Mouse (Mus musculus): ENCODE measurements around the gene Efhc1. TPM values are rescaled to one million over a fixed set of nuclear protein-coding genes. Genes with fewer than 3 reads are reported as not detected.

Efhc1 gene
- total and polyA plus RNA-seq, 3 experiments, result not detected

- DNase-seq (ENCODE audit: extremely low read depth), result no peak
- TF ChIP-seq MXI1 (IDR thresholded peaks at IDR 0.05; ENCODE audit: low read depth, low read length), result no peak
- no peak for TF ChIP-seq MEF2A (IDR thresholded peaks at IDR 0.05; ENCODE audit: borderline replicate concordance, low read depth, low read length)
- TF ChIP-seq JUN (IDR thresholded peaks at IDR 0.05; ENCODE audit: insufficient read depth, low read depth, low read length), result no peak
- peaks cover 0 to 26% of the 10 kb centered on the region in 2 experiments; a peak in 3 of 4 replicates for H3K4me1 ChIP-seq (ENCODE audit: control insufficient read depth in 1 of 2, insufficient read depth in 2 of 2)
- H3K79me2 ChIP-seq (replicated peaks; ENCODE audit: control insufficient read depth, extremely low read depth, insufficient read depth, poor library complexity, severe bottlenecking), result no peaks in the 10 kb centered on the region; the same call in 1 of the 2 replicates
- dilution Hi-C loops (cut with MboI; ENCODE audit: extremely low pct_ligation_motif_present, extremely low pct_unique_long_range_greater_than_20kb, low sequenced_read_pairs) (no loop called here), in situ Hi-C loops (cut with MboI; ENCODE audit: low pct_ligation_motif_present, low pct_unique_long_range_greater_than_20kb, low sequenced_read_pairs) (no loop called here)
- H3K9me3 ChIP-seq (replicated peaks; ENCODE audit: low read length), result no peaks in the 10 kb centered on the region
- H3K27me3 ChIP-seq (replicated peaks), result no peaks in the 10 kb centered on the region
- no peak overlapping the region for H3K4me3 ChIP-seq (replicated peaks in 1 of 3; ENCODE audit: low read depth in 2 of 3, low read length in 2 of 3, poor library complexity in 1 of 3)
- no peak overlapping the region for H3K4me2 ChIP-seq (ENCODE audit: insufficient read depth, low read depth, poor library complexity, severe bottlenecking)
- H3K36me3 ChIP-seq (replicated peaks in 1 of 2; ENCODE audit: control insufficient read depth in 1 of 2, insufficient read depth in 1 of 2, low read length in 1 of 2), result peaks cover 12 to 47% of the 10 kb centered on the region in 2 experiments
- no peak overlapping the region for H3K9ac ChIP-seq (ENCODE audit: insufficient read depth, low read depth)
- no peak overlapping the region for H3K27ac ChIP-seq (ENCODE audit: insufficient read depth, low read depth)
These were observed 45.3 kb downstream of the Efhc1 start for GRCm38 (mm10) chr1:20996603-20997327.

DNA sequence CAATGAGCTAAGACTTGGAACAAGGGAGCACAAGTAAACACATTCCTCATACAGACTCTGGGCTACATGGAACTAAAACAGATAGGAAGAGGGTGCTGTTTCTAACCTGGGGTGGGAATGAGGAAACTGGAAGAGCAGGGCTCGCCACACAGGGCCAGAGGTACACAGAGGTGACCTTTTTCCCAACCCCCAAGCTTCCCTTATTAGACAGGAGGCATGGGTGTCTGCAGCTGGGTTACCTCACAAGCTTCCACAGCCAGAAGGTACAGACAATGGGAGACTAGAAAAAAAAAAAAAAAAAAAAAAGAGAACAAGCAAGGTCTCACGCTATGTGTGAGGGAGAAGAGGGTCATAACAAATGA, 45.9 kb downstream of the Efhc1 start:
- Histone ChIP-seq H3K4me3 (replicated peaks in 1 of 3; ENCODE audit: low read depth in 2 of 3, low read length in 2 of 3, poor library complexity in 1 of 3) (no peak overlapping the region), H3K27me3 (replicated peaks) (no peaks in the 10 kb centered on the region), H3K9ac (ENCODE audit: insufficient read depth, low read depth) (no peak overlapping the region), H3K4me2 (ENCODE audit: insufficient read depth, low read depth, poor library complexity, severe bottlenecking) (no peak overlapping the region), H3K36me3 (replicated peaks in 1 of 2; ENCODE audit: control insufficient read depth in 1 of 2, insufficient read depth in 1 of 2, low read length in 1 of 2) (peaks cover 15 to 52% of the 10 kb centered on the region in 2 experiments), H3K9me3 (replicated peaks; ENCODE audit: low read length) (no peaks in the 10 kb centered on the region), H3K4me1 (ENCODE audit: control insufficient read depth in 1 of 2, insufficient read depth in 2 of 2) (peaks cover 0 to 26% of the 10 kb centered on the region in 2 experiments; a peak in 3 of 4 replicates), H3K79me2 (replicated peaks; ENCODE audit: control insufficient read depth, extremely low read depth, insufficient read depth, poor library complexity, severe bottlenecking) (no peaks in the 10 kb centered on the region; the same call in 1 of the 2 replicates), H3K27ac (ENCODE audit: insufficient read depth, low read depth) (no peak overlapping the region)
- DNase-seq (ENCODE audit: extremely low read depth), result no peak
- no peak for TF ChIP-seq IRF4 (IDR thresholded peaks at IDR 0.05; ENCODE audit: low read depth, low read length)
- no peak for TF ChIP-seq EP300 (IDR thresholded peaks at IDR 0.05; ENCODE audit: low read length)
- no peak for TF ChIP-seq BHLHE40 (IDR thresholded peaks at IDR 0.05; ENCODE audit: low read depth, low read length)
- TF ChIP-seq POLR2AphosphoS2 (IDR thresholded peaks at IDR 0.05; ENCODE audit: low read depth, low read length), result no peak
- no peak for TF ChIP-seq CTCF (conservative IDR thresholded peaks at IDR 0.05 in 1 of 2, IDR thresholded peaks at IDR 0.05 in 1 of 2; ENCODE audit: low read depth in 2 of 2, low read length in 2 of 2)
- TF ChIP-seq MEF2A (IDR thresholded peaks at IDR 0.05; ENCODE audit: borderline replicate concordance, low read depth, low read length), result no peak
- TF ChIP-seq RAD21 (IDR thresholded peaks at IDR 0.05; ENCODE audit: low read depth, low read length), result no peak
- TF ChIP-seq CHD1 (IDR thresholded peaks at IDR 0.05; ENCODE audit: low read depth, low read length), result no peak
- no peak for TF ChIP-seq ZNF384 (IDR thresholded peaks at IDR 0.05; ENCODE audit: low read depth, low read length)
- no peak for TF ChIP-seq PAX5 (IDR thresholded peaks at IDR 0.05; ENCODE audit: low read length)
- no peak for TF ChIP-seq TCF12 (IDR thresholded peaks at IDR 0.05; ENCODE audit: low read depth, low read length)
- TF ChIP-seq MAZ (IDR thresholded peaks at IDR 0.05; ENCODE audit: low read depth, low read length), result no peak
- TF ChIP-seq ELF1 (IDR thresholded peaks at IDR 0.05; ENCODE audit: low read depth, low read length), result no peak
- in situ Hi-C loops (cut with MboI; ENCODE audit: low pct_ligation_motif_present, low pct_unique_long_range_greater_than_20kb, low sequenced_read_pairs) (no loop called here), dilution Hi-C loops (cut with MboI; ENCODE audit: extremely low pct_ligation_motif_present, extremely low pct_unique_long_range_greater_than_20kb, low sequenced_read_pairs) (no loop called here)
